Mouse (Mus musculus) spleen, adult 2 months (tissue): ENCODE results near the gene Nrl.

Experiments
- CTCF ChIP-seq: fragments of 200-500 bp; IDR thresholded peaks from 2 replicates; pipeline ENCODE4 v1.5.1; 2011; ENCODE audit warnings: mild to moderate bottlenecking, inconsistent platforms; ENCODE audit not compliant: insufficient read depth, insufficient read length, insufficient replicate concordance; ENCODE audit errors: extremely low read depth
- POLR2A ChIP-seq: fragments of 200-500 bp; IDR thresholded peaks from 2 replicates; pipeline ENCODE4 v1.6.1; 2011; ENCODE audit warnings: low read depth, low read length, inconsistent platforms

- TF ChIP-seq CTCF = no peak
- TF ChIP-seq POLR2A = no peak
Observed at GRCm38 (mm10) chr14:55524785-55525184, at the start of gene Nrl.
